Mouse (Mus musculus): ENCODE measurements at regions not wholly inside any gene's neighbourhood (a gene's known extent, or its start where the extent isn't known, plus 50 kb on each side); places are given as distances from the start of the nearest gene placed in this dataset.

GRCm38 (mm10) chr9:73173589-73174247 lies 60.5 kb downstream of the Rsl24d1 start:
- DNase-seq = no peak

- no peak for DNase-seq
Observed at GRCm38 (mm10) chr9:73176645-73177044, 63.4 kb downstream of the Rsl24d1 start.

- no peak for DNase-seq
Observed at GRCm38 (mm10) chr9:73183356-73183755, 70.1 kb downstream of the Rsl24d1 start.

- no peak for DNase-seq
Observed at GRCm38 (mm10) chr9:73184908-73185307, 71.7 kb downstream of the Rsl24d1 start.

GRCm38 (mm10) chr9:73192271-73192785 lies 79.1 kb downstream of the Rsl24d1 start:
- DNase-seq = peak; percentile 84

GRCm38 (mm10) chr9:73198261-73199085 lies 85.2 kb downstream of the Rsl24d1 start:
- peak; percentile 85 for DNase-seq

- DNase-seq = no peak
Observed at GRCm38 (mm10) chr9:73223111-73223510, 109.9 kb downstream of the Rsl24d1 start.

- no peak for DNase-seq
Observed at GRCm38 (mm10) chr9:73240188-73240587, 127.0 kb downstream of the Rsl24d1 start.

GRCm38 (mm10) chr9:73242521-73243308 lies 129.5 kb downstream of the Rsl24d1 start:
- no peak for DNase-seq

- no peak for DNase-seq
Observed at GRCm38 (mm10) chr9:73244177-73244576, 131.0 kb downstream of the Rsl24d1 start.

GRCm38 (mm10) chr9:73245524-73245923 lies 132.3 kb downstream of the Rsl24d1 start:
- DNase-seq = no peak

GRCm38 (mm10) chr9:73258171-73258570 lies 144.9 kb downstream of the Rsl24d1 start:
- DNase-seq = no peak

GRCm38 (mm10) chr9:73258640-73259039 lies 145.4 kb downstream of the Rsl24d1 start:
- DNase-seq = no peak

- no peak for DNase-seq
Observed at GRCm38 (mm10) chr9:73262711-73263110, 149.5 kb downstream of the Rsl24d1 start.

GRCm38 (mm10) chr9:73270249-73270648 lies 157.0 kb downstream of the Rsl24d1 start:
- no peak for DNase-seq

GRCm38 (mm10) chr9:73272614-73273013 lies 159.4 kb downstream of the Rsl24d1 start:
- DNase-seq = no peak

GRCm38 (mm10) chr9:73273681-73274080 lies 160.5 kb downstream of the Rsl24d1 start:
- no peak for DNase-seq

GRCm38 (mm10) chr9:73275671-73276070 lies 162.4 kb downstream of the Rsl24d1 start:
- DNase-seq = no peak

GRCm38 (mm10) chr9:73295287-73295686 lies 182.1 kb downstream of the Rsl24d1 start:
- DNase-seq = no peak

- DNase-seq = peak; percentile 38
Observed at GRCm38 (mm10) chr9:73302156-73302918, 189.1 kb downstream of the Rsl24d1 start.

- DNase-seq = no peak
Observed at GRCm38 (mm10) chr9:73317048-73317447, 203.8 kb downstream of the Rsl24d1 start.

GRCm38 (mm10) chr9:73319704-73320307 lies 206.6 kb downstream of the Rsl24d1 start:
- DNase-seq = no peak
